Mouse (Mus musculus) erythroblast, embryonic 14.5 days (primary cell): Measurements from ENCODE around the gene Rnf186.

Experiments
- GATA1 ChIP-seq: IDR thresholded peaks from 2 replicates; pipeline ENCODE4 v1.6.1; 2012; ENCODE audit warnings: low read length, inconsistent platforms, mixed read lengths
- TAL1 ChIP-seq: IDR thresholded peaks from 3 replicates; pipeline ENCODE4 v1.6.1; 2012; ENCODE audit warnings: low read length, inconsistent platforms, mixed read lengths

DNA sequence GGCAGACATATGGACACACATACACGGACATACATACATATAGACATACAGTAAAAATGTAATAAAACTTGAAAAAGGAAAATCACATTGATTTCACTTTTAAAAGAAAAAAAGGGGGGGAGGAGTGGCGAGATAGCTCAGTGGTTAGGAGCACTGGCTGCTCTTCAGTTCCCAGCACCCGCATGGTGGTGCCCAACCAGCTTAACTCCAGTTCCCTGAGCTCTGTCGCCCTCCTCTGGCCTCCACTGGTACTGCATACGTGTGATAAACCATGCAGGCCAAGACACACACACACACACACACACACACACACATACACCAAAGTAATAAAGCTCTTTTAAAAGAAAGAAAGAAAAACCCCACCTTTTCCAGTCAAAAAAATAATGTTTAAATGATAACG is 47.9 kb downstream of the Rnf186 start:
- no peak for TF ChIP-seq GATA1
- TF ChIP-seq TAL1, result no peak
